In the genomic region with DNA sequence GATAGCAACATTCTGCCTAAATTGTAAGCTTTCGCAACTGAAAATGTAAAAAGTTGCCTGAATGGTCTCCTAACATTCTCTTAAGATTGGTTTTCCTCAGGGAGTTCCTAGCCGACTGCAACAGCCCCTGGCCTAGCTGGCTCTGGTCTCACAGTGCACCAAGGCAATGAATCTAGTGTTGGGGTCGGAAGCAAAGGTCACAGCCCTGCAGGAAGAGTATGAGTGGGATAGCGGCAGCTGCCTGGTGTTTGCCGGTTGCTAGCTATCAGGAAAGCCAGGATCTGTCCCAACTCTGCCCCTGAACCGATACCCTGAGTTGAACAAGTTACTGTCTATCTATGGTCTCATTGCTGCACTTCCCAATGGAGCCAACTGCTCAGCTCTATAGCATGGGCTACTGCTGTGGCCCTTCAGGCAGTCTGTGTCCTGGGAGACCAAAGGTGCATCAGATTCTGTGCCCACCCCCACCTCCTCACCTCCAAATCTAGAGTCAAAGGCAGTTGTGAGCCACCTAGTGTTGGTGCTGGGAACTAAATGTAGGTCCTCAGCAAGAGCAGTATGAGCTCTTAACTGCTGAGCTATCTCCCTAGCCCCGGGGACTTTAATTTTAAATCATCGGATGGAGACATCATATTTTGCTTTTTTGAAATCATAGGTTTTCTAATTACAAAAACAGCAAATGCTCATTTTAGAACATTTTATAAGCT, we compare ENCODE assay signal across 8 mouse cellular contexts. TPM values are rescaled to one million over a fixed set of nuclear protein-coding genes. Genes with fewer than 3 reads are reported as not detected.
DNase-seq lines count a peak whose midpoint lies in the region; ATAC-seq and TF ChIP-seq lines count a peak whose summit lies in the region.

No protein-coding gene starts in this region.

- TF ChIP-seq POLR2A in lung, adult 2 months (IDR thresholded peaks at IDR 0.05; ENCODE audit: borderline replicate concordance, extremely low read depth, low read depth, low read length): no peak
- TF ChIP-seq POLR2A in cortical plate, adult 2 months (IDR thresholded peaks at IDR 0.05; ENCODE audit: extremely low read depth, insufficient read depth, low read length): no peak

- ATAC-seq in forebrain, embryonic 14.5 days: no peak
- ATAC-seq in forebrain, embryonic 12.5 days (ENCODE audit: low FRiP score): no peak
- ATAC-seq in lung, postnatal 0 days: no peak
- ATAC-seq in midbrain, postnatal 0 days (ENCODE audit: low FRiP score): no peak
- ATAC-seq in forebrain, embryonic 16.5 days: no peak

- 82% methylated on average over 8 of the region's 8 CpGs for WGBS in forebrain, embryonic 14.5 days
- 81% methylated on average over 8 of the region's 8 CpGs for WGBS in forebrain, embryonic 12.5 days
- 58% methylated on average over 8 of the region's 8 CpGs for WGBS in lung, postnatal 0 days
- 60% methylated on average over 8 of the region's 8 CpGs for WGBS in lung, adult 2 months
- WGBS in midbrain, postnatal 0 days: 77% methylated on average over 8 of the region's 8 CpGs
- WGBS in forebrain, embryonic 16.5 days: 78% methylated on average over 8 of the region's 8 CpGs

- no peaks in the 10 kb centered on the region for H3K4me1 ChIP-seq in forebrain, embryonic 14.5 days (ENCODE audit: control insufficient read depth, insufficient read depth, low read length)
- H3K4me1 ChIP-seq in forebrain, embryonic 12.5 days: no peaks in the 10 kb centered on the region
- no peaks in the 10 kb centered on the region for H3K4me1 ChIP-seq in lung, postnatal 0 days (ENCODE audit: insufficient read depth, low read depth, low read length)
- no peaks in the 10 kb centered on the region for H3K4me1 ChIP-seq in lung, adult 2 months (ENCODE audit: control insufficient read depth, insufficient read depth, low read length)
- H3K4me1 ChIP-seq in cortical plate, adult 2 months (ENCODE audit: control insufficient read depth, insufficient read depth, low read length): no peaks in the 10 kb centered on the region
- no peaks in the 10 kb centered on the region for H3K4me1 ChIP-seq in midbrain, postnatal 0 days (ENCODE audit: insufficient read depth, low read length)
- no peaks in the 10 kb centered on the region for H3K4me1 ChIP-seq in forebrain, embryonic 16.5 days (replicated peaks; ENCODE audit: control insufficient read depth, insufficient read depth, low read length)

- no peak overlapping the region for H3K9ac ChIP-seq in forebrain, embryonic 14.5 days (ENCODE audit: low read length)
- no peak overlapping the region for H3K9ac ChIP-seq in forebrain, embryonic 12.5 days
- H3K9ac ChIP-seq in lung, postnatal 0 days (replicated peaks; ENCODE audit: low read depth): no peak overlapping the region
- H3K9ac ChIP-seq in midbrain, postnatal 0 days (replicated peaks; ENCODE audit: low read length, poor library complexity, severe bottlenecking): no peak overlapping the region
- no peak overlapping the region for H3K9ac ChIP-seq in forebrain, embryonic 16.5 days (replicated peaks; ENCODE audit: low read depth, low read length)

- intact Hi-C loops in left cerebral cortex, postnatal 10 days (cut with DNase I): no loop called here

- H3K4me3 ChIP-seq in forebrain, embryonic 14.5 days (ENCODE audit: low read depth, low read length): no peak overlapping the region
- H3K4me3 ChIP-seq in forebrain, embryonic 12.5 days (replicated peaks): no peak overlapping the region
- H3K4me3 ChIP-seq in lung, postnatal 0 days (ENCODE audit: low read depth, low read length): no peak overlapping the region
- H3K4me3 ChIP-seq in lung, adult 2 months (replicated peaks; ENCODE audit: extremely low read depth, low read depth, low read length): no peak overlapping the region
- no peak overlapping the region for H3K4me3 ChIP-seq in cortical plate, adult 2 months (ENCODE audit: insufficient read depth, low read length)
- no peak overlapping the region for H3K4me3 ChIP-seq in midbrain, postnatal 0 days (ENCODE audit: low read depth, low read length)
- H3K4me3 ChIP-seq in forebrain, embryonic 16.5 days (replicated peaks; ENCODE audit: low read length): no peak overlapping the region

- no peak for TF ChIP-seq EP300 in lung, postnatal 0 days (IDR thresholded peaks at IDR 0.05)

- H3K4me2 ChIP-seq in forebrain, embryonic 14.5 days (ENCODE audit: low read length): no peak overlapping the region
- no peak overlapping the region for H3K4me2 ChIP-seq in forebrain, embryonic 12.5 days
- no peak overlapping the region for H3K4me2 ChIP-seq in lung, postnatal 0 days (replicated peaks; ENCODE audit: low read depth, low read length)
- no peak overlapping the region for H3K4me2 ChIP-seq in midbrain, postnatal 0 days (ENCODE audit: low read depth, low read length, poor library complexity, severe bottlenecking)
- no peak overlapping the region for H3K4me2 ChIP-seq in forebrain, embryonic 16.5 days (ENCODE audit: low read length)

- H3K27ac ChIP-seq in forebrain, embryonic 14.5 days (ENCODE audit: low read depth, low read length): no peak overlapping the region
- H3K27ac ChIP-seq in forebrain, embryonic 12.5 days: no peak overlapping the region
- no peak overlapping the region for H3K27ac ChIP-seq in lung, postnatal 0 days (ENCODE audit: low read length)
- H3K27ac ChIP-seq in cortical plate, adult 2 months (ENCODE audit: insufficient read depth, low read length): no peak overlapping the region
- no peak overlapping the region for H3K27ac ChIP-seq in midbrain, postnatal 0 days (ENCODE audit: low read depth, low read length)
- H3K27ac ChIP-seq in forebrain, embryonic 16.5 days (ENCODE audit: low read length): no peak overlapping the region

- no peaks in the 10 kb centered on the region for H3K27me3 ChIP-seq in forebrain, embryonic 14.5 days (replicated peaks; ENCODE audit: control insufficient read depth, insufficient read depth, low read length)
- no peaks in the 10 kb centered on the region for H3K27me3 ChIP-seq in forebrain, embryonic 12.5 days
- no peaks in the 10 kb centered on the region for H3K27me3 ChIP-seq in lung, postnatal 0 days (replicated peaks; ENCODE audit: insufficient read depth, low read length)
- H3K27me3 ChIP-seq in midbrain, postnatal 0 days (ENCODE audit: insufficient read depth, low read length): no peaks in the 10 kb centered on the region
- H3K27me3 ChIP-seq in forebrain, embryonic 16.5 days (replicated peaks; ENCODE audit: control insufficient read depth, insufficient read depth, low read length): no peaks in the 10 kb centered on the region

- peak; percentile 53 for DNase-seq in forebrain, embryonic 14.5 days (ENCODE audit: low spot score)
- no peak for DNase-seq in lung, postnatal 0 days (ENCODE audit: low spot score)
- DNase-seq in lung, adult 2 months: no peak
- peak; percentile 32 for DNase-seq in midbrain, postnatal 0 days (ENCODE audit: low spot score)
- DNase-seq in left cerebral cortex, postnatal 10 days (ENCODE audit: extremely low spot score in 1 of 2, low spot score in 2 of 2): no peak

- H3K36me3 ChIP-seq in forebrain, embryonic 14.5 days (ENCODE audit: control insufficient read depth, insufficient read depth, low read length): no peaks in the 10 kb centered on the region
- H3K36me3 ChIP-seq in forebrain, embryonic 12.5 days (replicated peaks): no peaks in the 10 kb centered on the region
- no peaks in the 10 kb centered on the region for H3K36me3 ChIP-seq in lung, postnatal 0 days (ENCODE audit: insufficient read depth, low read length)
- no peaks in the 10 kb centered on the region for H3K36me3 ChIP-seq in midbrain, postnatal 0 days (ENCODE audit: insufficient read depth, low read length)
- no peaks in the 10 kb centered on the region for H3K36me3 ChIP-seq in forebrain, embryonic 16.5 days (ENCODE audit: control insufficient read depth, insufficient read depth)

- no peaks in the 10 kb centered on the region for H3K9me3 ChIP-seq in forebrain, embryonic 14.5 days (replicated peaks; ENCODE audit: control insufficient read depth, low read length)
- no peaks in the 10 kb centered on the region for H3K9me3 ChIP-seq in forebrain, embryonic 12.5 days
- no peaks in the 10 kb centered on the region for H3K9me3 ChIP-seq in lung, postnatal 0 days (ENCODE audit: low read length)
- no peaks in the 10 kb centered on the region for H3K9me3 ChIP-seq in midbrain, postnatal 0 days (ENCODE audit: low read length)
- H3K9me3 ChIP-seq in forebrain, embryonic 16.5 days (ENCODE audit: control insufficient read depth, low read length): no peaks in the 10 kb centered on the region

- TF ChIP-seq CTCF in lung, postnatal 0 days (IDR thresholded peaks at IDR 0.05): peak; percentile 60
- no peak for TF ChIP-seq CTCF in lung, adult 2 months (IDR thresholded peaks at IDR 0.05; ENCODE audit: insufficient read depth, low read length)
- peak; percentile 43 for TF ChIP-seq CTCF in cortical plate, adult 2 months (IDR thresholded peaks at IDR 0.05; ENCODE audit: extremely low read depth, insufficient read depth, low read length)
- peak; percentile 64 for TF ChIP-seq CTCF in midbrain, postnatal 0 days (IDR thresholded peaks at IDR 0.05)

RNA-seq across cellular contexts. Expression of a gene that starts 46.0 kb away (rescaled TPM):
- not detected in 2 replicates for polyA plus RNA-seq in forebrain, embryonic 14.5 days (2014; fragmentation: Nextera tagmentation; extraction: Ambion mirVana)
- polyA plus RNA-seq in forebrain, embryonic 12.5 days (2016; fragmentation: Nextera tagmentation; extraction: Ambion mirVana): not detected in 2 replicates
- not detected in 2 replicates for polyA plus RNA-seq in lung, postnatal 0 days (2015; fragmentation: Nextera tagmentation; extraction: Ambion mirVana)
- polyA plus RNA-seq in lung, adult 2 months (2012; rRNA removed): not detected in 2 replicates
- not detected in 2 replicates for polyA plus RNA-seq in cortical plate, adult 2 months (2012; rRNA removed)
- total RNA-seq in midbrain, postnatal 0 days (2014; rRNA removed): not detected in 2 replicates
- polyA plus RNA-seq in midbrain, postnatal 0 days (2015; fragmentation: Nextera tagmentation; extraction: Ambion mirVana): 0.29 and 0.38 TPM in 2 replicates
- not detected in 2 replicates for polyA plus RNA-seq in forebrain, embryonic 16.5 days (2015; fragmentation: Nextera tagmentation; extraction: Ambion mirVana)
- not detected for total RNA-seq in left cerebral cortex, postnatal 10 days (2021)

Comparison
In these comparisons a context has a peak if more than half of its experiments do, and no peak if none do; other contexts are left out.
1. DNase-seq: peak in forebrain, embryonic 14.5 days (single experiment) and midbrain, postnatal 0 days (single experiment); none in lung, postnatal 0 days (single experiment), lung, adult 2 months (single experiment) and left cerebral cortex, postnatal 10 days (0 of 2).